In the genomic region with DNA sequence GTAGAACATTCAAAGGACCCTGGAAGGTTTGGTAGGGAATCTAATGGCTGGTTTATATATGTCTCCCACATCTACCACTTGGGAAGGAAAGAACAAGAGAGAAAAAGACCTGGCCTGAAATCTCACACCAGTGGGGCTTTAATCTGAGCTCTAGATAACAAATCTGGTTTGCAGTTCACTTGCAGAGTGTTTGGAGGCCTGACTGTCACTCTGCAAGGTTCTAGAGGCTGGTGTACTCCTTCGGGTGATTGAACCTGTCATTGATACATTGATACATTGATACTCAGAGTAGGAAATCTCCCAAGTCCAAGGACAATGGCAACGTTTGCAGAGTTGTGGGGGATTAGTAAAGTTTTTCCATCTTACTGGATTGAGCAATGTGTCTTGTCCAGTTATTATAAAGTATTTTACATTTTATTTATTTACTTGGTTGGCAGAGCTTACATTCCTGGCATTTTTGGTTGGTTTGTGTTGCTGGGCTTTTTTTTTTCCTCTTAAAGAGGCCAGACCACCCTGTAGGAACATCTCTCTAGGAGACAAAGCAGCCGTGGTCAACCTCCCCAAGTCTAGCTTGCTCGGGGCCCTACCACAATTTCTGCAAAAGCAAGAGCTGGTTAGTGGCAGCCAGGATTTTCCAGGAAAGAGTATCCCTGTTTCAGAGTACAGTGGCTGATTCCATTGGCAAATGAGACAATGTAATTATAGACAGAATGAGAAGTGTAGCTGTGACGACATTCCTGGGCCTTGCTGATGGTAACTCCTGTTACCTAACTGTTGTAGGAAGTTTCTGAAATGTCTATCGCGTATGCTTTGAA, we compare ENCODE assay signal across 11 mouse cellular contexts.
DNase-seq lines count a peak whose midpoint lies in the region; ATAC-seq lines count a peak whose summit lies in the region.
"Had no signal": no experiment of that assay in that cellular context is flagged by ENCODE, and none has a peak within 500 bp of the region (broad histone marks: within the 10 kb centered on the region; RNA-seq: fewer than 3 reads in every experiment).

No protein-coding gene starts in this region.

- peak; percentile 82 for DNase-seq in heart, adult 11 months
- DNase-seq in heart, adult 8-10 months (ENCODE audit: low spot score) = no peak
- no peak for DNase-seq in lung, adult 18-20 months
- no peak for DNase-seq in adrenal gland, postnatal 10 days
- DNase-seq in adrenal gland, postnatal 4 days (ENCODE audit: low spot score in 2 of 2) = no peak
- DNase-seq: adrenal gland, adult 2 months; layer of hippocampus, postnatal 36 days had no signal

- peak overlapping the region; percentile 51 for H3K4me2 ChIP-seq in lung, embryonic 15.5 days
- peak overlapping the region; percentile 46 for H3K4me2 ChIP-seq in intestine, embryonic 15.5 days (replicated peaks)
- H3K4me2 ChIP-seq in stomach, embryonic 15.5 days = peak overlapping the region; percentile 37

- H3K27ac ChIP-seq in lung, embryonic 15.5 days = peak overlapping the region; percentile 26; the same call in 1 of the 2 replicates
- H3K27ac ChIP-seq in intestine, embryonic 15.5 days = no peak overlapping the region
- no peak overlapping the region for H3K27ac ChIP-seq in stomach, embryonic 15.5 days

- peak overlapping the region; percentile 36; the same call in 1 of the 2 replicates for H3K9ac ChIP-seq in lung, embryonic 15.5 days
- no peak overlapping the region for H3K9ac ChIP-seq in intestine, embryonic 15.5 days
- no peak overlapping the region for H3K9ac ChIP-seq in stomach, embryonic 15.5 days

- H3K36me3 ChIP-seq in lung, embryonic 15.5 days = no peaks in the 10 kb centered on the region
- H3K36me3 ChIP-seq in intestine, embryonic 15.5 days = no peaks in the 10 kb centered on the region
- no peaks in the 10 kb centered on the region for H3K36me3 ChIP-seq in stomach, embryonic 15.5 days

- peaks cover 51% of the 10 kb centered on the region for H3K4me1 ChIP-seq in lung, embryonic 15.5 days
- peaks cover 12% of the 10 kb centered on the region; the same call in 1 of the 2 replicates for H3K4me1 ChIP-seq in intestine, embryonic 15.5 days (replicated peaks)
- peaks cover 11% of the 10 kb centered on the region; the same call in 1 of the 2 replicates for H3K4me1 ChIP-seq in stomach, embryonic 15.5 days

- 40% methylated on average over 7 of the region's 7 CpGs for WGBS in lung, embryonic 15.5 days
- 46% methylated on average over 7 of the region's 7 CpGs for WGBS in intestine, embryonic 15.5 days
- WGBS in stomach, embryonic 15.5 days = 48% methylated on average over 7 of the region's 7 CpGs

- no peak for ATAC-seq in lung, embryonic 15.5 days (ENCODE audit: borderline replicate concordance, extremely low read depth, low FRiP score, low TSS enrichment)
- ATAC-seq in intestine, embryonic 15.5 days = no peak
- ATAC-seq in stomach, embryonic 15.5 days (ENCODE audit: insufficient read depth, low FRiP score, low read depth) = no peak

- H3K9me3 ChIP-seq in lung, embryonic 15.5 days = no peaks in the 10 kb centered on the region
- H3K9me3 ChIP-seq in intestine, embryonic 15.5 days = no peaks in the 10 kb centered on the region
- no peaks in the 10 kb centered on the region for H3K9me3 ChIP-seq in stomach, embryonic 15.5 days

- H3K4me3 ChIP-seq in lung, embryonic 15.5 days = peak overlapping the region; percentile 28
- H3K4me3 ChIP-seq in intestine, embryonic 15.5 days (replicated peaks) = peak overlapping the region; percentile 7
- H3K4me3 ChIP-seq in stomach, embryonic 15.5 days (replicated peaks) = peak overlapping the region; percentile 6; the same call in 1 of the 2 replicates

- no peaks in the 10 kb centered on the region for H3K27me3 ChIP-seq in lung, embryonic 15.5 days
- H3K27me3 ChIP-seq in intestine, embryonic 15.5 days (replicated peaks) = no peaks in the 10 kb centered on the region
- no peaks in the 10 kb centered on the region for H3K27me3 ChIP-seq in stomach, embryonic 15.5 days (replicated peaks)
- H3K27me3 ChIP-seq: CH12.LX had no signal
